ENCODE assay signal across 25 mouse cellular contexts in the genomic region with DNA sequence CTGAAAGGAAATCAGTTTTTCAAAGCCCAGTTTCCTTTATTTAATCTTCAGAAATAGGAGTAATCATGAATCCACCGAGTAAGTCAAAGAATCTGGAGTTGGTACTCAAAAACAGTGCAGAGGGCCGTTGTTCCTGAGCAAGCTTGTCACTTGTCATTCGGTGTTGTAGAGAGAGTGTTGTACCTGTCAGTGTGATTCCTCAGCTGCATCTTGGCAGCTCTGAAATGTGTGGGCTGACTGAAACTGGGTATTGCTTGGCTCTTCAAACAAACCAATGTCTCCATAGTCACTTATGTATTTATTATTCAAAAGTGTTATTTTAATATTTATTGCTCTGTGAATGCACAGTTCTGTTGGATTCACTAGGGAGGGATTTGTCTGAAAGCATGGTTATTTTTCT. TPM values are rescaled to one million over a fixed set of nuclear protein-coding genes. Genes with fewer than 3 reads are reported as not detected.
DNase-seq lines count a peak whose midpoint lies in the region; ATAC-seq and TF ChIP-seq lines count a peak whose summit lies in the region.
"Had no signal": no experiment of that assay in that cellular context is flagged by ENCODE, and none has a peak within 500 bp of the region (broad histone marks: within the 10 kb centered on the region; RNA-seq: fewer than 3 reads in every experiment).

No protein-coding gene starts in this region.

- ATAC-seq in forebrain, postnatal 0 days: no peak
- ATAC-seq in forebrain, embryonic 11.5 days (replicated peaks; ENCODE audit: low FRiP score): no peak
- no peak for ATAC-seq in heart, postnatal 0 days (ENCODE audit: insufficient read depth, low read depth)
- no peak for ATAC-seq in midbrain, embryonic 14.5 days (ENCODE audit: low FRiP score, low TSS enrichment)
- ATAC-seq in midbrain, embryonic 16.5 days: no peak
- ATAC-seq: CD4-positive, CD25-positive, alpha-beta regulatory T cell, adult 4 months; intestine, embryonic 16.5 days had no signal

- no peak overlapping the region for H3K9ac ChIP-seq in forebrain, postnatal 0 days
- H3K9ac ChIP-seq in forebrain, embryonic 11.5 days (ENCODE audit: low read length): no peak overlapping the region
- no peak overlapping the region for H3K9ac ChIP-seq in heart, postnatal 0 days (replicated peaks; ENCODE audit: low read depth, low read length)
- no peak overlapping the region for H3K9ac ChIP-seq in midbrain, embryonic 14.5 days (replicated peaks; ENCODE audit: low read length)
- no peak overlapping the region for H3K9ac ChIP-seq in midbrain, embryonic 16.5 days (ENCODE audit: low read depth, low read length)
- H3K9ac ChIP-seq: hindbrain, embryonic 14.5 days; liver, embryonic 13.5 days had no signal

- TF ChIP-seq CTCF in forebrain, postnatal 0 days (IDR thresholded peaks at IDR 0.05; ENCODE audit: low read depth): no peak
- no peak for TF ChIP-seq CTCF in heart, postnatal 0 days (IDR thresholded peaks at IDR 0.05; ENCODE audit: low read depth)

- H3K9me3 ChIP-seq in forebrain, postnatal 0 days (ENCODE audit: low read length): no peaks in the 10 kb centered on the region
- H3K9me3 ChIP-seq in forebrain, embryonic 11.5 days (ENCODE audit: control insufficient read depth, low read length): no peaks in the 10 kb centered on the region
- H3K9me3 ChIP-seq in heart, postnatal 0 days (replicated peaks; ENCODE audit: control insufficient read depth, low read length): no peaks in the 10 kb centered on the region
- no peaks in the 10 kb centered on the region for H3K9me3 ChIP-seq in midbrain, embryonic 14.5 days (ENCODE audit: control insufficient read depth, low read length)
- no peaks in the 10 kb centered on the region for H3K9me3 ChIP-seq in midbrain, embryonic 16.5 days (replicated peaks; ENCODE audit: control insufficient read depth, low read length, poor library complexity, severe bottlenecking)
- H3K9me3 ChIP-seq: liver, embryonic 13.5 days had no signal

- intact Hi-C loops in heart, postnatal 14 days (cut with DNase I): loop anchor here (5.0 kb wide), 2 partner anchors 90 to 200 kb away; a partner anchor contains a TSS

- WGBS in forebrain, postnatal 0 days: 46% methylated on average over 3 of the region's 3 CpGs
- 75% methylated on average over 3 of the region's 3 CpGs for WGBS in forebrain, embryonic 11.5 days
- WGBS in heart, postnatal 0 days: 34% methylated on average over 3 of the region's 3 CpGs
- WGBS in midbrain, embryonic 14.5 days: 72% methylated on average over 3 of the region's 3 CpGs
- 54% methylated on average over 3 of the region's 3 CpGs for WGBS in midbrain, embryonic 16.5 days

- no peak for DNase-seq in forebrain, postnatal 0 days
- no peak for DNase-seq in forebrain, embryonic 11.5 days (ENCODE audit: low spot score)
- DNase-seq in heart, postnatal 0 days (ENCODE audit: low spot score): no peak
- no peak for DNase-seq in heart, postnatal 14 days
- DNase-seq in midbrain, embryonic 14.5 days: no peak
- no peak for DNase-seq in right cerebral cortex, postnatal 25 days
- DNase-seq: adrenal gland, postnatal 14 days; cerebellum, adult 9-10 months; gastrocnemius, postnatal 36 days; kidney, postnatal 25 days; liver, embryonic 13.5 days; lung, adult 2 months; lung, postnatal 14 days had no signal

- H3K4me1 ChIP-seq in forebrain, postnatal 0 days (ENCODE audit: insufficient read depth): no peaks in the 10 kb centered on the region
- no peaks in the 10 kb centered on the region for H3K4me1 ChIP-seq in forebrain, embryonic 11.5 days (replicated peaks; ENCODE audit: control insufficient read depth, insufficient read depth, low read length)
- peaks cover 4% of the 10 kb centered on the region; the same call in 1 of the 2 replicates for H3K4me1 ChIP-seq in heart, postnatal 0 days (ENCODE audit: control insufficient read depth, insufficient read depth)
- H3K4me1 ChIP-seq in midbrain, embryonic 14.5 days (ENCODE audit: control insufficient read depth, insufficient read depth, low read length): no peaks in the 10 kb centered on the region
- H3K4me1 ChIP-seq in midbrain, embryonic 16.5 days (ENCODE audit: control insufficient read depth, insufficient read depth, low read length): peaks cover 5% of the 10 kb centered on the region

- TF ChIP-seq EP300 in heart, postnatal 0 days (IDR thresholded peaks at IDR 0.05; ENCODE audit: low read depth): no peak

- H3K27ac ChIP-seq in forebrain, postnatal 0 days (ENCODE audit: low read depth, low read length): 0 out of 2 replicates have a peak overlapping the region, but pooled peaks have one; percentile 36
- no peak overlapping the region for H3K27ac ChIP-seq in forebrain, embryonic 11.5 days (ENCODE audit: low read depth, low read length)
- H3K27ac ChIP-seq in heart, postnatal 0 days (ENCODE audit: low read depth): peak overlapping the region; percentile 4; the same call in 1 of the 2 replicates
- H3K27ac ChIP-seq in midbrain, embryonic 14.5 days (replicated peaks; ENCODE audit: low read depth, low read length): peak overlapping the region; percentile 14; the same call in 1 of the 2 replicates
- H3K27ac ChIP-seq in midbrain, embryonic 16.5 days (ENCODE audit: low read length): no peak overlapping the region; the same call in 1 of the 2 replicates
- H3K27ac ChIP-seq: liver, embryonic 13.5 days; stomach, postnatal 0 days had no signal

- H3K4me2 ChIP-seq in forebrain, postnatal 0 days (ENCODE audit: low read depth): no peak overlapping the region
- no peak overlapping the region for H3K4me2 ChIP-seq in forebrain, embryonic 11.5 days (ENCODE audit: low read depth, low read length, severe bottlenecking)
- no peak overlapping the region for H3K4me2 ChIP-seq in heart, postnatal 0 days (ENCODE audit: low read depth, low read length)
- no peak overlapping the region for H3K4me2 ChIP-seq in midbrain, embryonic 14.5 days (ENCODE audit: low read length)
- no peak overlapping the region for H3K4me2 ChIP-seq in midbrain, embryonic 16.5 days (ENCODE audit: low read length)
- H3K4me2 ChIP-seq: hindbrain, embryonic 14.5 days; liver, embryonic 13.5 days had no signal

- H3K27me3 ChIP-seq in forebrain, postnatal 0 days (ENCODE audit: insufficient read depth, low read length): no peaks in the 10 kb centered on the region
- no peaks in the 10 kb centered on the region for H3K27me3 ChIP-seq in forebrain, embryonic 11.5 days (ENCODE audit: control insufficient read depth, insufficient read depth, low read length)
- H3K27me3 ChIP-seq in heart, postnatal 0 days (ENCODE audit: control insufficient read depth, insufficient read depth, low read length): no peaks in the 10 kb centered on the region
- no peaks in the 10 kb centered on the region for H3K27me3 ChIP-seq in midbrain, embryonic 14.5 days (ENCODE audit: control insufficient read depth, insufficient read depth, low read length)
- no peaks in the 10 kb centered on the region for H3K27me3 ChIP-seq in midbrain, embryonic 16.5 days (ENCODE audit: control insufficient read depth, insufficient read depth, low read depth, low read length)
- H3K27me3 ChIP-seq: liver, embryonic 13.5 days had no signal

- peaks cover 26% of the 10 kb centered on the region for H3K36me3 ChIP-seq in forebrain, postnatal 0 days (ENCODE audit: insufficient read depth)
- no peaks in the 10 kb centered on the region for H3K36me3 ChIP-seq in forebrain, embryonic 11.5 days (ENCODE audit: control insufficient read depth, insufficient read depth, low read length)
- peaks cover 56% of the 10 kb centered on the region for H3K36me3 ChIP-seq in heart, postnatal 0 days (replicated peaks; ENCODE audit: control insufficient read depth, insufficient read depth, low read length)
- H3K36me3 ChIP-seq in midbrain, embryonic 14.5 days (ENCODE audit: control insufficient read depth, insufficient read depth, low read length): peaks cover 48% of the 10 kb centered on the region
- peaks cover 4% of the 10 kb centered on the region; the same call in 1 of the 2 replicates for H3K36me3 ChIP-seq in midbrain, embryonic 16.5 days (ENCODE audit: control insufficient read depth, insufficient read depth, low read length)

- no peak overlapping the region for H3K4me3 ChIP-seq in forebrain, postnatal 0 days (ENCODE audit: low read depth, low read length)
- no peak overlapping the region for H3K4me3 ChIP-seq in forebrain, embryonic 11.5 days (ENCODE audit: low read depth, low read length)
- H3K4me3 ChIP-seq in heart, postnatal 0 days (ENCODE audit: low read depth, low read length): no peak overlapping the region
- no peak overlapping the region for H3K4me3 ChIP-seq in midbrain, embryonic 14.5 days (replicated peaks; ENCODE audit: low read depth, low read length)
- H3K4me3 ChIP-seq in midbrain, embryonic 16.5 days (ENCODE audit: low read depth, low read length): no peak overlapping the region
- H3K4me3 ChIP-seq: liver, embryonic 13.5 days had no signal

RNA-seq across cellular contexts. Expression of a gene that starts 10.6 kb away (rescaled TPM):
- not detected in 2 replicates for total RNA-seq in forebrain, postnatal 0 days (2014; rRNA removed)
- polyA plus RNA-seq in forebrain, postnatal 0 days (2015; fragmentation: Nextera tagmentation; extraction: Ambion mirVana): not detected in 2 replicates
- not detected in 2 replicates for polyA plus RNA-seq in forebrain, embryonic 11.5 days (2014; fragmentation: Nextera tagmentation; extraction: Ambion mirVana)
- total RNA-seq in heart, postnatal 0 days (2014; rRNA removed; ENCODE audit: low replicate concordance): not detected in 2 replicates
- 0.29 and 0.42 TPM in 2 replicates for polyA plus RNA-seq in heart, postnatal 0 days (2015; fragmentation: Nextera tagmentation; extraction: Ambion mirVana)
- not detected for total RNA-seq in heart, postnatal 14 days (2021)
- not detected in 2 replicates for polyA plus RNA-seq in midbrain, embryonic 14.5 days (2014; fragmentation: Nextera tagmentation; extraction: Ambion mirVana)
- not detected in 2 replicates for polyA plus RNA-seq in midbrain, embryonic 16.5 days (2015; fragmentation: Nextera tagmentation; extraction: Ambion mirVana)
- total RNA-seq: adrenal gland, postnatal 14 days; gastrocnemius, adult 18-20 months; gastrocnemius, postnatal 36 days; layer of hippocampus, adult 8-10 months; left cerebral cortex, postnatal 25 days; megakaryocyte progenitor cell, adult 5-6 weeks had no signal
- polyA plus RNA-seq: CD4-positive, CD25-positive, alpha-beta regulatory T cell, adult 4 months; embryonic facial prominence, embryonic 14.5 days; hindbrain, embryonic 14.5 days; limb, embryonic 14.5 days; liver, embryonic 13.5 days; lung, adult 2 months; thymus, postnatal 0 days had no signal

RNA-seq across cellular contexts. Expression of a gene that starts 31.9 kb away (rescaled TPM):
- not detected in 2 replicates for total RNA-seq in forebrain, postnatal 0 days (2014; rRNA removed)
- polyA plus RNA-seq in forebrain, postnatal 0 days (2015; fragmentation: Nextera tagmentation; extraction: Ambion mirVana): not detected in 2 replicates
- not detected in 2 replicates for polyA plus RNA-seq in forebrain, embryonic 11.5 days (2014; fragmentation: Nextera tagmentation; extraction: Ambion mirVana)
- not detected in 2 replicates for total RNA-seq in heart, postnatal 0 days (2014; rRNA removed; ENCODE audit: low replicate concordance)
- polyA plus RNA-seq in heart, postnatal 0 days (2015; fragmentation: Nextera tagmentation; extraction: Ambion mirVana): not detected in 2 replicates
- total RNA-seq in heart, postnatal 14 days (2021): not detected
- not detected in 2 replicates for polyA plus RNA-seq in midbrain, embryonic 14.5 days (2014; fragmentation: Nextera tagmentation; extraction: Ambion mirVana)
- polyA plus RNA-seq in midbrain, embryonic 16.5 days (2015; fragmentation: Nextera tagmentation; extraction: Ambion mirVana): not detected in 2 replicates
- total RNA-seq: adrenal gland, postnatal 14 days; gastrocnemius, adult 18-20 months; gastrocnemius, postnatal 36 days; layer of hippocampus, adult 8-10 months; left cerebral cortex, postnatal 25 days; megakaryocyte progenitor cell, adult 5-6 weeks had no signal
- polyA plus RNA-seq: CD4-positive, CD25-positive, alpha-beta regulatory T cell, adult 4 months; embryonic facial prominence, embryonic 14.5 days; hindbrain, embryonic 14.5 days; limb, embryonic 14.5 days; liver, embryonic 13.5 days; lung, adult 2 months had no signal

Comparison
In these comparisons a context has a peak if more than half of its experiments do, and no peak if none do; other contexts are left out.
1. H3K27ac ChIP-seq: peak in forebrain, postnatal 0 days (single experiment), heart, postnatal 0 days (single experiment) and midbrain, embryonic 14.5 days (single experiment); none in forebrain, embryonic 11.5 days (single experiment) and midbrain, embryonic 16.5 days (single experiment).